Mouse (Mus musculus) kidney, embryonic 15.5 days (tissue): ENCODE measurements around the gene Rufy1. TPM values are rescaled to one million over a fixed set of nuclear protein-coding genes. Genes with fewer than 3 reads are reported as not detected.
A peak's percentile ranks its signal among the peaks of the same experiment; 100 is the strongest.
"Not testable (repeated sequence)": the region's sequence is repeated elsewhere in the genome, so short reads cannot be mapped to it uniquely, and the experiment has no call there.

ENCODE experiments used
- ATAC-seq: fragments of 200-750 bp; cut with Nextera tagmentation; replicated peaks from 2 replicates; pipeline ENCODE4 v1.8.0; 2017; ENCODE audit warnings: moderate TSS enrichment; ENCODE audit not compliant: low FRiP score
- H3K27ac ChIP-seq: fragments of 300-500 bp; sonication (generic); 2 replicates; pipeline ENCODE4 v1.5.1; 2015; ENCODE audit warnings: mild to moderate bottlenecking, inconsistent platforms
- H3K27me3 ChIP-seq: fragments of 300-500 bp; sonication (generic); 2 replicates; pipeline ENCODE4 v1.6.1; 2015; ENCODE audit warnings: inconsistent platforms
- H3K36me3 ChIP-seq: fragments of 300-500 bp; sonication (generic); 2 replicates; pipeline ENCODE4 v1.6.1; 2015; ENCODE audit warnings: inconsistent platforms
- H3K4me1 ChIP-seq: fragments of 300-500 bp; sonication (generic); 2 replicates; pipeline ENCODE4 v1.6.1; 2015; ENCODE audit warnings: inconsistent platforms
- H3K4me2 ChIP-seq: fragments of 300-500 bp; sonication (generic); 2 replicates; pipeline ENCODE4 v1.6.1; 2015; ENCODE audit warnings: moderate library complexity, mild to moderate bottlenecking, inconsistent platforms
- H3K4me3 ChIP-seq: fragments of 300-500 bp; sonication (generic); replicated peaks from 2 replicates; pipeline ENCODE4 v1.5.1; 2015; ENCODE audit warnings: mild to moderate bottlenecking, inconsistent platforms
- H3K9ac ChIP-seq: fragments of 300-500 bp; sonication (generic); 2 replicates; pipeline ENCODE4 v1.6.1; 2015; ENCODE audit warnings: mild to moderate bottlenecking, inconsistent platforms
- H3K9me3 ChIP-seq: fragments of 300-500 bp; sonication (generic); replicated peaks from 2 replicates; pipeline ENCODE4 v1.6.1; 2016; ENCODE audit warnings: inconsistent platforms
- WGBS: fragments of 180-500 bp; shearing (Covaris S2); methylation state at CpG from one replicate; pipeline ENCODE4 v1.1.7; 2015; ENCODE audit warnings: mixed read lengths; 5-methylcytosine and 5-hydroxymethylcytosine counted together
- polyA plus RNA-seq: library from polyadenylated mRNA; unstranded; fragments of >200 nt; fragmentation: Nextera tagmentation; extraction: Ambion mirVana; gene quantifications from 2 replicates; pipeline ENCODE4 v1.2.1, GENCODE M21; 2015

Rufy1 gene
- polyA plus RNA-seq, 1 experiment from 2014 or later, result 27.9 TPM

GRCm38 (mm10) chr11:50375421-50375820 is 55.5 kb downstream of the Rufy1 start:
- no peak overlapping the region for H3K9ac ChIP-seq
- ATAC-seq, result no peak
- H3K9me3 ChIP-seq, result no peaks in the 10 kb centered on the region
- WGBS, result 86% methylated on average over 5 of the region's 5 CpGs
- no peaks in the 10 kb centered on the region for H3K27me3 ChIP-seq
- no peak overlapping the region for H3K27ac ChIP-seq
- peaks cover 28% of the 10 kb centered on the region for H3K4me1 ChIP-seq
- no peak overlapping the region for H3K4me2 ChIP-seq
- no peak overlapping the region for H3K4me3 ChIP-seq
- H3K36me3 ChIP-seq, result peaks cover 14% of the 10 kb centered on the region

- H3K9ac ChIP-seq, result no peak overlapping the region
- no peaks in the 10 kb centered on the region for H3K9me3 ChIP-seq
- H3K36me3 ChIP-seq, result peaks cover 9% of the 10 kb centered on the region
- ATAC-seq, result no peak
- no peak overlapping the region for H3K27ac ChIP-seq
- no peak overlapping the region for H3K4me3 ChIP-seq
- no peak overlapping the region for H3K4me2 ChIP-seq
- H3K27me3 ChIP-seq, result no peaks in the 10 kb centered on the region
- 91% methylated on average over 13 of the region's 13 CpGs for WGBS
- peaks cover 24% of the 10 kb centered on the region for H3K4me1 ChIP-seq
Measured at GRCm38 (mm10) chr11:50374286-50375015, 56.5 kb downstream of the Rufy1 start.

DNA sequence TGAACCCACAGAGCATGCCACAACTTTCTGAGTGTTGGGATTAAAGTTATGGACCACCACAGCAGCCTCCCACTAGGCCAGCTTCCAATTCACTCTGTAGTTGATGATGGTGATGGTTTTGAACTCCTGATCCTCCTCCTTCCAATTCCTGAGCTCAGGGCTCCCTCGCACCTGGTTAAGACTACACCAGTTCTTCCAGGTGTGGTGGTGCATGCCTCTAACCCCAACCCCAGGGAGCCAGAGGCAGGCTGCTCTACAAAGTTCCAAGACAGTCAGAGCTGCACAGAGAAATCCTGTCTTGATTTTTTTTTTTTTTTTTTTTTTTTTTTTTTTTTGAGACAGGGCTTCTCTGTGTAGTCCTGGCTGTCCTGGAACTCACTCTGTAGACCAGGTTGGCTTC is 57.3 kb downstream of the Rufy1 start:
- 97% methylated on average over 1 of the region's 1 CpGs for WGBS
- H3K9ac ChIP-seq, result no peak overlapping the region
- no peaks in the 10 kb centered on the region for H3K9me3 ChIP-seq
- H3K4me3 ChIP-seq, result no peak overlapping the region
- H3K27me3 ChIP-seq, result no peaks in the 10 kb centered on the region
- H3K27ac ChIP-seq, result no peak overlapping the region
- H3K4me2 ChIP-seq, result no peak overlapping the region
- H3K4me1 ChIP-seq, result peaks cover 19% of the 10 kb centered on the region
- no peak for ATAC-seq
- 0 out of 2 replicates have a peak, but pooled peaks cover under 1% of the 10 kb centered on the region for H3K36me3 ChIP-seq

DNA sequence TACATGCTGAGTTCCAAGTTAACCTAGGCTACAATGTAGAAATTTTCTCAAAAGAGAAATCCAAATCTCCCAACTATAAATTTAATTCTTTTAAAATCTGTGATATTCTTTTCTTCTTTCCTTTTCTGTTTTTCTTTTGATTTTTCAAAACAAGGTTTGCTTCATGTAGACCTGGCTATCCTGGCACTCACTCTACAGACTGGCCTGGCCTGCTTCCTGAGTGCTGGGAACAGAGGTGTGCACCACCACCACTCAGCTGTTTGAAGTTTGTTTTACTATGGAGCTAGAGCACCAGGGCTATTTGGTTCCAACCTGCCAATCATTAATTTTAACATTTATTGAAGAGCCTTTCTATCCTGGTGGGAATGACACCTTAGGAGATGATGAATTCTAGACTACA is 57.8 kb downstream of the Rufy1 start:
- ATAC-seq, result no peak
- Histone ChIP-seq H3K9me3 (no peaks in the 10 kb centered on the region), H3K9ac (no peak overlapping the region), H3K4me2 (no peak overlapping the region), H3K36me3 (no peaks in the 10 kb centered on the region), H3K4me1 (peaks cover 19% of the 10 kb centered on the region), H3K4me3 (no peak overlapping the region), H3K27ac (no peak overlapping the region), H3K27me3 (no peaks in the 10 kb centered on the region)

- Histone ChIP-seq H3K27ac (peak overlapping the region; percentile 56; the same call in 1 of the 2 replicates), H3K4me2 (peak overlapping the region; percentile 75), H3K4me3 (peak overlapping the region; percentile 47; the same call in 1 of the 2 replicates), H3K4me1 (peaks cover 19% of the 10 kb centered on the region), H3K9ac (no peak overlapping the region), H3K9me3 (no peaks in the 10 kb centered on the region), H3K27me3 (no peaks in the 10 kb centered on the region), H3K36me3 (no peaks in the 10 kb centered on the region)
- 98% methylated on average over 1 of the region's 1 CpGs for WGBS
- no peak for ATAC-seq
Measured at GRCm38 (mm10) chr11:50371911-50372310, 59.0 kb downstream of the Rufy1 start.

GRCm38 (mm10) chr11:50371399-50371841 is 59.5 kb downstream of the Rufy1 start:
- Histone ChIP-seq H3K27ac (peak overlapping the region; percentile 56; the same call in 1 of the 2 replicates), H3K4me2 (peak overlapping the region; percentile 75), H3K36me3 (no peaks in the 10 kb centered on the region), H3K4me1 (peaks cover 15% of the 10 kb centered on the region), H3K9me3 (no peaks in the 10 kb centered on the region), H3K9ac (peak overlapping the region; percentile 59), H3K27me3 (no peaks in the 10 kb centered on the region), H3K4me3 (peak overlapping the region; percentile 47)
- 1% methylated on average over 18 of the region's 18 CpGs for WGBS
- ATAC-seq, result no peak

DNA sequence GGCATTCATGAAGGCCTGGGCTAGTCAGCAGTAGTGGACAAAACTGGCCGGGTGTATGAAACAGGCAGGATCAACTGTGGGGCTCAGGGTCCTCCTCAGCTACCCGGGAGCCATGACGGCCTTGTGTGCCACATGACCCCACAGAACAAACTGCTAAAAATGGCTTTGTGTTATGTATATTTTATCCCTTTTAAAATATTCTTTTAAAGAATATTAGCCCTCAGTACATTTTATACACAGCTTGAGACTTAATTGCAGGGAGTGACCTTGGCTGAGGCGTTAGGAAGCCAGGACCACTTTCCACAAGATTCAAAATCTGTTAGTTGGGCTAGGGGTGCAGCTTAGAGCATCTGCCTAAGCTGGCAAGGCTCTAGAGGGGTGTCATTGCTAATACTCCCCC is 60.0 kb downstream of the Rufy1 start:
- Histone ChIP-seq H3K4me1 (peaks cover 10% of the 10 kb centered on the region), H3K27ac (peak overlapping the region; percentile 41; the same call in 1 of the 2 replicates), H3K4me2 (peak overlapping the region; percentile 75), H3K9me3 (no peaks in the 10 kb centered on the region), H3K9ac (peak overlapping the region; percentile 59; the same call in 1 of the 2 replicates), H3K36me3 (no peaks in the 10 kb centered on the region), H3K27me3 (no peaks in the 10 kb centered on the region), H3K4me3 (peak overlapping the region; percentile 47)
- no peak for ATAC-seq
- WGBS, result 54% methylated on average over 4 of the region's 4 CpGs

DNA sequence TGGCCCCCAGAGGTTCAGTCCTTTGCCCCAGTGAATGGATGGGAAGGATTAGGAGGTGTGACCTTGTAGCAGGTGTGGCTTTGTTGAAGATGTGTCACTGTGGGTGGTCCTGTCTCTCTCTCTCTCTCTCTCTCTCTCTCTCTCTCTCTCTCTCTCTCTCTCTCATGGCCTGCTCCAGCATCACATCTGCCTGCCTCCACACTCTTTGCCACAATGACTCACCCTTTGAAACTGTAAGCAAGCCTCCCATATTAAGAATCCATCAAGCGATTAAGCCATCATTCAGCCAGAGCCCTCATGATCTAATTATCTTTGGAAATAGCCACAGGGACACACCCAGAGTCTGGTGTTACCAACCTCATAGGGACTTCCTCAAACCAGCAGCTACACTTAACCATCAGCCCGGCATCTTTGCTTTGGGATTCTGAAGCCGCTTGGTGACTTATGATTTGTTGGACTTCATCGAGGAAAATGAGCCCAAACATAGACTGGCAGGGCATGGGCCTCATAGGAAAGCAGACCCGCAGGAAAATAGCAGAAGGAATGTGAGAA is 61.5 kb downstream of the Rufy1 start:
- Histone ChIP-seq H3K9ac (no peak overlapping the region), H3K4me2 (no peak overlapping the region), H3K27ac (no peak overlapping the region), H3K9me3 (no peaks in the 10 kb centered on the region), H3K36me3 (no peaks in the 10 kb centered on the region), H3K4me1 (peaks cover 10% of the 10 kb centered on the region), H3K27me3 (no peaks in the 10 kb centered on the region), H3K4me3 (no peak overlapping the region)
- ATAC-seq, result no peak
- WGBS, result 81% methylated on average over 5 of the region's 5 CpGs

DNA sequence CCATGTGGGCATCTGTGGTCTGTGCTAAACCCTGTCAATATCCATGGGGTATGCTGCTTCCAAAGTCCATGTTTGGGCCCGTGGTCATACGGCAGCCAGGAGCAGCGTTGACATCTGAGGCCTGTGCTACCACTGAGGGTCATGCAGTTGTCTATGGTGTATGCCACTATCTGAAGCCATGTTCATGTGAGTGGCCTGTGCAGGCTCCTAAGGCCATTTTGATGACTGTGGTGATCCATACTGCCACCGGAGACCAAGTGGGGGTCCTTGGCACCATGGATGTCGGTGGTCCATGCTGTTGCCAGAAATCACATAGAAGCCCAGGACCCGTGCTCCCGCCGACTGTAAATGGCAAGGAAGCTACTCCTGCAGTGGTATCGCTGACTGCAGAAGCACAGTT is 63.4 kb downstream of the Rufy1 start:
- no peak overlapping the region for H3K9ac ChIP-seq
- no peaks in the 10 kb centered on the region for H3K9me3 ChIP-seq
- 91% methylated on average over 9 of the region's 9 CpGs for WGBS
- no peaks in the 10 kb centered on the region for H3K36me3 ChIP-seq
- no peak overlapping the region for H3K4me3 ChIP-seq
- no peak overlapping the region for H3K27ac ChIP-seq
- H3K27me3 ChIP-seq, result no peaks in the 10 kb centered on the region
- ATAC-seq, result no peak
- no peak overlapping the region for H3K4me2 ChIP-seq
- H3K4me1 ChIP-seq, result peaks cover 10% of the 10 kb centered on the region

- no peak overlapping the region for H3K27ac ChIP-seq
- H3K27me3 ChIP-seq, result no peaks in the 10 kb centered on the region
- no peaks in the 10 kb centered on the region for H3K9me3 ChIP-seq
- no peak overlapping the region for H3K4me3 ChIP-seq
- H3K4me2 ChIP-seq, result no peak overlapping the region
- no peak overlapping the region for H3K9ac ChIP-seq
- no peak for ATAC-seq
- no peaks in the 10 kb centered on the region for H3K36me3 ChIP-seq
- H3K4me1 ChIP-seq, result 0 out of 2 replicates have a peak, but pooled peaks cover 3% of the 10 kb centered on the region
Measured at GRCm38 (mm10) chr11:50365322-50365721, 65.6 kb downstream of the Rufy1 start.

GRCm38 (mm10) chr11:50364548-50364947 is 66.4 kb downstream of the Rufy1 start:
- H3K36me3 ChIP-seq, result no peaks in the 10 kb centered on the region
- no peaks in the 10 kb centered on the region for H3K9me3 ChIP-seq
- no peak overlapping the region for H3K4me2 ChIP-seq
- H3K4me1 ChIP-seq, result 0 out of 2 replicates have a peak, but pooled peaks cover 3% of the 10 kb centered on the region
- 0 out of 2 replicates have a peak, but pooled peaks have one; percentile 53 for ATAC-seq
- H3K27ac ChIP-seq, result no peak overlapping the region
- H3K4me3 ChIP-seq, result no peak overlapping the region
- WGBS, result 3% methylated on average over 4 of the region's 4 CpGs
- H3K27me3 ChIP-seq, result no peaks in the 10 kb centered on the region
- no peak overlapping the region for H3K9ac ChIP-seq

DNA sequence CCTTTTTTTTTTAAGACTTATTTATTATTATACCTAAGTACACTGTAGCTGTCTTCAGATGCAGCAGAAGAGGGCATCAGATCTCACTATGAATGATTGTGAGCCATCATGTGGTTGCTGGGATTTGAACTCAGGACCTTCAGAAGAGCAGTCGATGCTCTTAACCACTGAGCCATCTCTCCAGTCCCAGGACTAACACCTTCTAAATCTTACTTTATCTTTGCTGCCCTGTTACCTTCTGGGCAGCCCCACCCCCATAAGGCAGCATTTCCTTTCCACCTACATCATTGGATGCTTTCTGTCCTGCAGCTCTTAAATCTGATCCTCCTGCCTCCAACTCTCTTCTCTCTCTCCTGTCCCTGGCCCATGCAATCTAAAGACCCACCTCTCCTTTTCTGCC is 69.6 kb downstream of the Rufy1 start:
- H3K4me1 ChIP-seq, ATAC-seq, H3K9me3 ChIP-seq, H3K4me2 ChIP-seq, H3K4me3 ChIP-seq, H3K9ac ChIP-seq, H3K27me3 ChIP-seq, H3K36me3 ChIP-seq, H3K27ac ChIP-seq: not testable (repeated sequence)
- WGBS, result 80% methylated on average over 1 of the region's 1 CpGs
